Mouse (Mus musculus): Measurements from ENCODE around the gene Pgpep1l. TPM values are rescaled to one million over a fixed set of nuclear protein-coding genes. Genes with fewer than 3 reads are reported as not detected.
"Not testable (repeated sequence)": the region's sequence is repeated elsewhere in the genome, so short reads cannot be mapped to it uniquely, and the experiment has no call there.

The Pgpep1l gene
- polyA plus RNA-seq, 1 experiment = not detected

DNA sequence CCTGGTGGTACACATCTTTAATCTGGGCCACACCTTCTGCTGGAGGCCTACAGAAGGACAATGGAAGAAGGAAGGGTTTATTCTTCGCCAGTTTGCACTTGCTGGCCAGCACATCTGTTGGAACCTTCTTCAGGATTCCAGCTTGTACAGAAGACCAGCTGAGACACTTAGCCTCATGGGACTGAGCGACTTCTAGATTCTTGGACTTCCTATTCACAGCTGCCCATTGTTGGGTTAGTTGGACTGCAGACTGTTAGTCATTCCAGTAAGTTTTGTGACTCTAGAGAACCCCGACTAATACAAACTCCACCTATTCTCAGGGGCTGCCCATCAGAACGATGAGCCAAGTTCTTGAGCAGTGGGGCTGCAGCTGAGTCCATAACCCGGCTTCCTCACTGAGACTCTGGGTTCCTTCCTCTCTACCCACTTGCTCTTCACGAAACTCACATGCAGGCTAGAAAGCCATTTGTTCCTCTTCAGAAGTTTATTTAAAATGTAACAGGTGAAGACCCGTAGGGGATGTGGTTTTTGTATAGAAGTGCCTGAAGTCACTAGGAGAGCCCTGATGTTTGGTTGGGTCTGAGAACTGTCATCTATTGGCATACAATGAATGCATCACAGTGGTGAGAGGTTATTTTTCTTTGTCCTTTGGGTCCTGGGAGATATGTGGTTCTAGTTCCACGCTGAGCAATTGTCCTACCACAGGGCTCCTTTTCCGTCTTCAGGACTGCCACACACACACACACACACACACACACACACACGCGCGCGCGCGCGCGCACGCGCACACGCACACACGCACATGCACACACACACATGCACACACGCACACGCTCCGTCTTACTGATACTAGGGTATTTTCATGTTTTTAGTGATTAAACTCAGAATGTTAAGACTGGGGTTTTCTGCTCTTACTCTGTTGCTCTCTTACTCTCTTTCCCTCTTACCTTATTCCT is 22.8 kb upstream of the Pgpep1l start:
- H3K27me3 ChIP-seq (ENCODE audit: control insufficient read depth, insufficient read depth, insufficient read length) = no peaks in the 10 kb centered on the region
- no peaks in the 10 kb centered on the region for H3K79me2 ChIP-seq (ENCODE audit: control insufficient read depth, insufficient read depth)
- H3K4me3 ChIP-seq (ENCODE audit: insufficient read depth, poor library complexity, severe bottlenecking) = no peak overlapping the region
- H3K79me3 ChIP-seq (ENCODE audit: low read depth) = no peaks in the 10 kb centered on the region
- no peak for TF ChIP-seq CEBPB (IDR thresholded peaks at IDR 0.05; ENCODE audit: low read depth)
- no peak for TF ChIP-seq MAX (IDR thresholded peaks at IDR 0.05)
- TF ChIP-seq CTCF (IDR thresholded peaks at IDR 0.05; ENCODE audit: control insufficient read depth, insufficient read depth, insufficient read length) = no peak
- no peak for TF ChIP-seq FOSL1 (IDR thresholded peaks at IDR 0.05; ENCODE audit: insufficient read depth, low read length, poor library complexity, severe bottlenecking)
- TF ChIP-seq USF1 (IDR thresholded peaks at IDR 0.05; ENCODE audit: low read depth) = no peak
- TF ChIP-seq MYOG (IDR thresholded peaks at IDR 0.05; ENCODE audit: control insufficient read depth, extremely low read depth, insufficient read length) = no peak
- TF ChIP-seq MYOD1 (IDR thresholded peaks at IDR 0.05; ENCODE audit: control insufficient read depth, insufficient read length, low read depth) = no peak
- H3ac ChIP-seq (ENCODE audit: control insufficient read depth, insufficient read length, low read depth) = no peak overlapping the region
- H3K36me3 ChIP-seq (ENCODE audit: control insufficient read depth, insufficient read depth) = no peaks in the 10 kb centered on the region

- H3K79me2 ChIP-seq (ENCODE audit: control insufficient read depth, insufficient read depth) = no peaks in the 10 kb centered on the region
- no peak overlapping the region for H3K4me3 ChIP-seq (ENCODE audit: insufficient read depth, poor library complexity, severe bottlenecking)
- H3K79me3 ChIP-seq (ENCODE audit: low read depth) = no peaks in the 10 kb centered on the region
- TF ChIP-seq MYOD1 (IDR thresholded peaks at IDR 0.05; ENCODE audit: control insufficient read depth, insufficient read length, low read depth) = no peak
- no peak for TF ChIP-seq CTCF (IDR thresholded peaks at IDR 0.05; ENCODE audit: control insufficient read depth, insufficient read depth, insufficient read length)
- no peak for TF ChIP-seq MYOG (IDR thresholded peaks at IDR 0.05; ENCODE audit: control insufficient read depth, extremely low read depth, insufficient read length)
- no peak for TF ChIP-seq MAX (IDR thresholded peaks at IDR 0.05)
- no peak for TF ChIP-seq FOSL1 (IDR thresholded peaks at IDR 0.05; ENCODE audit: insufficient read depth, low read length, poor library complexity, severe bottlenecking)
- no peak for TF ChIP-seq USF1 (IDR thresholded peaks at IDR 0.05; ENCODE audit: low read depth)
- TF ChIP-seq CEBPB (IDR thresholded peaks at IDR 0.05; ENCODE audit: low read depth) = no peak
- H3K36me3 ChIP-seq (ENCODE audit: control insufficient read depth, insufficient read depth) = no peaks in the 10 kb centered on the region
- no peaks in the 10 kb centered on the region for H3K27me3 ChIP-seq (ENCODE audit: control insufficient read depth, insufficient read depth, insufficient read length)
- no peak overlapping the region for H3ac ChIP-seq (ENCODE audit: control insufficient read depth, insufficient read length, low read depth)
Measured at GRCm38 (mm10) chr7:68285851-68286298, 21.8 kb upstream of the Pgpep1l start.

DNA sequence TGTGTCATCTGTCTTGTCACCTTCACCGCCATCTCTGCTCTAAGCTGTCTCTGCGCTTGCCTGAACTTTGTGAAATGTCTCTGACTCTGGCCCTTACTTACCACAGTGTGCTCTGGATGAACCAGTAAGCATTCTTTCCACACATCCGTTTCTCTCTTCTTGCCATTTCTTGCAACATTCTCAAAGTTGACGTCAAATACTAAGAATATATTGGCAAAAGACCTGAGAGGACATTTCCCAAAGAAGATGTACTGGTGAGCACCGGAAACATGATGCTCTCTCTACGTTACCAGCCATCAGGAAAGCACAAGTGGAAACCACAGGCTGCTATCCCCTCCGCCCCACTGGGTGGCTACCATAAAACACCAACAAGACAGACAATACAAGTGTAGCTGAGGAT is 19.7 kb upstream of the Pgpep1l start:
- H3K4me3 ChIP-seq (ENCODE audit: insufficient read depth, poor library complexity, severe bottlenecking) = no peak overlapping the region
- H3K79me2 ChIP-seq (ENCODE audit: control insufficient read depth, insufficient read depth) = no peaks in the 10 kb centered on the region
- no peaks in the 10 kb centered on the region for H3K36me3 ChIP-seq (ENCODE audit: control insufficient read depth, insufficient read depth)
- no peaks in the 10 kb centered on the region for H3K79me3 ChIP-seq (ENCODE audit: low read depth)
- H3K27me3 ChIP-seq (ENCODE audit: control insufficient read depth, insufficient read depth, insufficient read length) = no peaks in the 10 kb centered on the region
- no peak overlapping the region for H3ac ChIP-seq (ENCODE audit: control insufficient read depth, insufficient read length, low read depth)
- TF ChIP-seq CTCF (IDR thresholded peaks at IDR 0.05; ENCODE audit: control insufficient read depth, insufficient read depth, insufficient read length) = no peak
- TF ChIP-seq CEBPB (IDR thresholded peaks at IDR 0.05; ENCODE audit: low read depth) = no peak
- TF ChIP-seq FOSL1 (IDR thresholded peaks at IDR 0.05; ENCODE audit: insufficient read depth, low read length, poor library complexity, severe bottlenecking) = no peak
- no peak for TF ChIP-seq MAX (IDR thresholded peaks at IDR 0.05)
- TF ChIP-seq USF1 (IDR thresholded peaks at IDR 0.05; ENCODE audit: low read depth) = no peak
- TF ChIP-seq MYOG (IDR thresholded peaks at IDR 0.05; ENCODE audit: control insufficient read depth, extremely low read depth, insufficient read length) = no peak
- TF ChIP-seq MYOD1 (IDR thresholded peaks at IDR 0.05; ENCODE audit: control insufficient read depth, insufficient read length, low read depth) = no peak

GRCm38 (mm10) chr7:68283133-68283520 is 19.1 kb upstream of the Pgpep1l start:
- not testable (repeated sequence) for H3K36me3 ChIP-seq (ENCODE audit: control insufficient read depth, insufficient read depth); H3K79me2 ChIP-seq (ENCODE audit: control insufficient read depth, insufficient read depth); H3K79me3 ChIP-seq (ENCODE audit: low read depth); H3ac ChIP-seq (ENCODE audit: control insufficient read depth, insufficient read length, low read depth); H3K27me3 ChIP-seq (ENCODE audit: control insufficient read depth, insufficient read depth, insufficient read length); H3K4me3 ChIP-seq (ENCODE audit: insufficient read depth, poor library complexity, severe bottlenecking)

DNA sequence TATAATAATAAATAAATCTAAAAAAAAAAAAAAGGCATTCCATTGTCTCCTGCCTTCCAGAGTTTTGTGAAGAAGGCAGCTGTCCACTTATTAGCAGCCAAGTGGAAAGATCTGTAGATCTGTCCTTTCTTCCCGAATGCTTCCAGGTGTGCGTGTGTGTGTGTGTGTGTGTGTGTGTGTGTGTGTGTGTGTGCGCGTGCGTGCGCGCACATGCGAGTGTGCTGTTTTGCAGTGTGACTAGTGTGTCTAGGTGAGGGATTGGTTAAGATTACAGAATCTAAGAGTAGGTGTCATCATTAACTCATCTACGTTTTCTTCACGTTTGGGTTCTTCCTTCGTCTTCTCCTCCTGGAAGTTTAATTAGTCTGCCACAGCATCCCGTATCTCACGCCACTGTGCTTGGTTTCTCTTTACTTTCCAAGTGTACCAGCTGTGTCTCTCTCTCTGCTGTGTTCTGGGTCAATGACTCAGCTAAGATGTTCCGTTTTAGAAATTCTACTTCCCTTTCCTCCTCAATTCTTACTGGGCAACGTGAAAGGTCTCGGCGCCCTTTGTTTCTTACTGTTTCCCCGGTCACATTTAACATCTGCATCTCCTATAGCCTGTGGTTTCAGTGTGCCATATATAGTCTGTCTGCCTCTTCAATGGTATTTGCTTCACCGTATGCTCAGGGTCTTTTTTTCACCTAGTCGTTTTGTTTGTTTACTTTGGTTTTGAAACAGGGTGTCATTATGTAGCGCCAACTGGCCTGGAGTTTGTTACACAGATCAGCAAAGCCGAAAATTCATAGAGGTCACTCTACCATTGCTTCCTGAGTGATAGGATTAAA is 18.5 kb upstream of the Pgpep1l start:
- TF ChIP-seq USF1 (IDR thresholded peaks at IDR 0.05; ENCODE audit: low read depth) = no peak
- TF ChIP-seq MYOG (IDR thresholded peaks at IDR 0.05; ENCODE audit: control insufficient read depth, extremely low read depth, insufficient read length) = no peak
- TF ChIP-seq FOSL1 (IDR thresholded peaks at IDR 0.05; ENCODE audit: insufficient read depth, low read length, poor library complexity, severe bottlenecking) = no peak
- no peak for TF ChIP-seq CTCF (IDR thresholded peaks at IDR 0.05; ENCODE audit: control insufficient read depth, insufficient read depth, insufficient read length)
- TF ChIP-seq CEBPB (IDR thresholded peaks at IDR 0.05; ENCODE audit: low read depth) = no peak
- TF ChIP-seq MAX (IDR thresholded peaks at IDR 0.05) = no peak
- no peak for TF ChIP-seq MYOD1 (IDR thresholded peaks at IDR 0.05; ENCODE audit: control insufficient read depth, insufficient read length, low read depth)
- no peaks in the 10 kb centered on the region for H3K79me3 ChIP-seq (ENCODE audit: low read depth)
- no peaks in the 10 kb centered on the region for H3K27me3 ChIP-seq (ENCODE audit: control insufficient read depth, insufficient read depth, insufficient read length)
- no peaks in the 10 kb centered on the region for H3K36me3 ChIP-seq (ENCODE audit: control insufficient read depth, insufficient read depth)
- no peak overlapping the region for H3ac ChIP-seq (ENCODE audit: control insufficient read depth, insufficient read length, low read depth)
- no peak overlapping the region for H3K4me3 ChIP-seq (ENCODE audit: insufficient read depth, poor library complexity, severe bottlenecking)
- no peaks in the 10 kb centered on the region for H3K79me2 ChIP-seq (ENCODE audit: control insufficient read depth, insufficient read depth)
